Mouse (Mus musculus) MEL (cell line): ENCODE data around the gene Gpr137c. TPM values are rescaled to one million over a fixed set of nuclear protein-coding genes. Genes with fewer than 3 reads are reported as not detected.
A peak's percentile ranks its signal among the peaks of the same experiment; 100 is the strongest.

ENCODE experiments used
- DNase-seq: peaks from one replicate; pipeline ENCODE4 v3.0.0; 2011; ENCODE audit warnings: low read depth, low spot score
- H3K27ac ChIP-seq: 2 replicates; pipeline ENCODE4 v1.5.1; 2012; ENCODE audit warnings: low read depth, mild to moderate bottlenecking, control low read depth, low read length, moderate library complexity; ENCODE audit not compliant: control insufficient read depth
- H3K27me3 ChIP-seq, 2 experiments: fragments of 150-350 bp in 1 of 2; sonication (generic) in 1 of 2; 2 replicates each; pipeline ENCODE4 v1.6.1; 2012; ENCODE audit warnings: low read length in 2 of 2, mild to moderate bottlenecking in 2 of 2, improper control_type of control experiment in 1 of 2, moderate library complexity in 1 of 2; ENCODE audit not compliant: insufficient read depth in 2 of 2, control insufficient read depth in 1 of 2
- H3K36me3 ChIP-seq, 2 experiments: 2 replicates each; pipeline ENCODE4 v1.6.1; 2012 to 2014; ENCODE audit warnings: low read length in 2 of 2, improper control_type of control experiment in 1 of 2, inconsistent platforms in 1 of 2, mild to moderate bottlenecking in 1 of 2; ENCODE audit not compliant: insufficient read depth in 2 of 2, control insufficient read depth in 1 of 2
- H3K4me1 ChIP-seq, 2 experiments: fragments of 150-350 bp in 1 of 2; sonication (generic) in 1 of 2; 2 replicates each; pipeline ENCODE4 v1.6.1; 2012; ENCODE audit warnings: low read length in 2 of 2, improper control_type of control experiment in 1 of 2, mild to moderate bottlenecking in 1 of 2; ENCODE audit not compliant: insufficient read depth in 2 of 2, control insufficient read depth in 1 of 2
- H3K4me3 ChIP-seq, 2 experiments: fragments of 150-350 bp in 1 of 2; sonication (generic) in 1 of 2; 2 replicates each; pipeline ENCODE4 v1.5.1; 2012; ENCODE audit warnings: low read depth in 2 of 2, low read length in 2 of 2, mild to moderate bottlenecking in 2 of 2, moderate library complexity in 2 of 2, control low read depth in 1 of 2, improper control_type of control experiment in 1 of 2; ENCODE audit not compliant: control insufficient read depth in 1 of 2, insufficient read depth in 1 of 2
- H3K79me2 ChIP-seq: 2 replicates; pipeline ENCODE4 v1.6.1; 2012; ENCODE audit warnings: mild to moderate bottlenecking, low read length, moderate library complexity; ENCODE audit not compliant: control insufficient read depth, poor library complexity, insufficient read depth
- H3K9ac ChIP-seq: 2 replicates; pipeline ENCODE4 v1.6.1; 2012; ENCODE audit warnings: low read depth, mild to moderate bottlenecking, control low read depth, low read length, moderate library complexity; ENCODE audit not compliant: control insufficient read depth, poor library complexity, severe bottlenecking
- H3K9me3 ChIP-seq: fragments of 150-350 bp; sonication (generic); replicated peaks from 2 replicates; pipeline ENCODE4 v1.6.1; 2012; ENCODE audit warnings: mild to moderate bottlenecking, low read length, improper control_type of control experiment, moderate library complexity; ENCODE audit not compliant: insufficient read depth
- BHLHE40 ChIP-seq: IDR thresholded peaks from 2 replicates; pipeline ENCODE4 v1.6.1; 2012; ENCODE audit warnings: low read depth, mild to moderate bottlenecking, inconsistent platforms, low read length, improper control_type of control experiment, borderline replicate concordance
- E2F4 ChIP-seq: IDR thresholded peaks from 2 replicates; pipeline ENCODE4 v1.6.1; 2011; ENCODE audit warnings: low read depth, low read length, improper control_type of control experiment, borderline replicate concordance
- EP300 ChIP-seq, 2 experiments: IDR thresholded peaks; 2 replicates each; pipeline ENCODE4 v1.6.1; 2011; ENCODE audit warnings: improper control_type of control experiment in 2 of 2, low read length in 2 of 2, low read depth in 1 of 2, mild to moderate bottlenecking in 1 of 2
- ETS1 ChIP-seq: IDR thresholded peaks from 2 replicates; pipeline ENCODE4 v1.6.1; 2012; ENCODE audit warnings: low read depth, mild to moderate bottlenecking, inconsistent platforms, low read length, improper control_type of control experiment, moderate library complexity
- GATA1 ChIP-seq: IDR thresholded peaks from 2 replicates; pipeline ENCODE4 v1.6.1; 2011; ENCODE audit warnings: low read depth, low read length, improper control_type of control experiment
- JUND ChIP-seq: IDR thresholded peaks from 2 replicates; pipeline ENCODE4 v1.6.1; 2011; ENCODE audit warnings: low read depth, mild to moderate bottlenecking, improper control_type of control experiment, low read length
- KAT2A ChIP-seq: conservative IDR thresholded peaks from 2 replicates; pipeline ENCODE4 v1.6.1; 2012; ENCODE audit warnings: low read depth, low read length, improper control_type of control experiment, inconsistent platforms
- MAFK ChIP-seq: IDR thresholded peaks from 2 replicates; pipeline ENCODE4 v1.6.1; 2011; ENCODE audit warnings: low read depth, mild to moderate bottlenecking, low read length, improper control_type of control experiment, borderline replicate concordance
- MAZ ChIP-seq: IDR thresholded peaks from 2 replicates; pipeline ENCODE4 v1.6.1; 2012; ENCODE audit warnings: low read depth, mild to moderate bottlenecking, inconsistent platforms, low read length, improper control_type of control experiment
- NRF1 ChIP-seq: IDR thresholded peaks from 2 replicates; pipeline ENCODE4 v1.6.1; 2014; ENCODE audit warnings: low read depth, mild to moderate bottlenecking, inconsistent platforms, low read length, improper control_type of control experiment, moderate library complexity; ENCODE audit not compliant: poor library complexity, insufficient read depth, severe bottlenecking
- POLR2AphosphoS2 ChIP-seq: IDR thresholded peaks from 2 replicates; pipeline ENCODE4 v1.6.1; 2011; ENCODE audit warnings: low read length, improper control_type of control experiment
- SIN3A ChIP-seq: IDR thresholded peaks from 2 replicates; pipeline ENCODE4 v1.6.1; 2012; ENCODE audit warnings: low read length, improper control_type of control experiment, inconsistent platforms
- TBP ChIP-seq: IDR thresholded peaks from 2 replicates; pipeline ENCODE4 v1.8.0; 2011; ENCODE audit warnings: low read depth, low read length, improper control_type of control experiment
- TCF12 ChIP-seq: IDR thresholded peaks from 2 replicates; pipeline ENCODE4 v1.6.1; 2014; ENCODE audit warnings: low read depth, mild to moderate bottlenecking, inconsistent platforms, low read length, improper control_type of control experiment, moderate library complexity
- UBTF ChIP-seq: IDR thresholded peaks from 2 replicates; pipeline ENCODE4 v1.6.1; 2012; ENCODE audit warnings: low read depth, mild to moderate bottlenecking, inconsistent platforms, low read length, improper control_type of control experiment, moderate library complexity, borderline replicate concordance; ENCODE audit not compliant: insufficient read depth
- USF1 ChIP-seq: IDR thresholded peaks from 2 replicates; pipeline ENCODE4 v1.6.1; 2014; ENCODE audit warnings: low read depth, mild to moderate bottlenecking, inconsistent platforms, low read length, improper control_type of control experiment, moderate library complexity
- ZMIZ1 ChIP-seq: IDR thresholded peaks from 2 replicates; pipeline ENCODE4 v1.6.1; 2012; ENCODE audit warnings: low read depth, mild to moderate bottlenecking, inconsistent platforms, low read length, improper control_type of control experiment, moderate library complexity
- polyA plus RNA-seq, 2 experiments: library from polyadenylated mRNA; stranded (reverse) in 1 of 2; unstranded in 1 of 2; fragments of >175 nt in 1 of 2; fragments of >200 nt in 1 of 2; gene quantifications; 2 replicates each; pipeline versions ENCODE4 v1.2.1 to v1.2.4; 2012; ENCODE audit warnings: low replicate concordance in 2 of 2, low read depth in 1 of 2; ENCODE audit not compliant: insufficient read length in 2 of 2, insufficient read depth in 1 of 2, missing spikeins in 1 of 2
- total RNA-seq: library from RNA; depleted of rRNA; stranded (reverse); fragments of 300-350 nt; gene quantifications from 2 replicates; pipeline ENCODE4 v1.2.3, GENCODE M21; 2012

The Gpr137c gene
- total and polyA plus RNA-seq, 3 experiments = 0.01 TPM; not detected in 2

GRCm38 (mm10) chr14:45310101-45310500, 90.6 kb downstream of the Gpr137c start:
- Histone ChIP-seq H3K9me3 (no peaks in the 10 kb centered on the region), H3K4me3 (no peak overlapping the region), H3K27ac (no peak overlapping the region), H3K79me2 (peaks cover 70% of the 10 kb centered on the region), H3K36me3 (peaks cover 29 to 36% of the 10 kb centered on the region in 2 experiments), H3K27me3 (no peaks in the 10 kb centered on the region), H3K9ac (no peak overlapping the region), H3K4me1 (peaks cover 13 to 26% of the 10 kb centered on the region in 2 experiments)
- no peak for DNase-seq
- TF ChIP-seq TBP (no peak), KAT2A (no peak), NRF1 (no peak), EP300 (IDR thresholded peaks at IDR 0.05; ENCODE audit: low read depth in 1 of 2, low read length in 2 of 2) (no peak), POLR2AphosphoS2 (no peak), E2F4 (no peak), USF1 (no peak)

GRCm38 (mm10) chr14:45316927-45317326, 97.4 kb downstream of the Gpr137c start:
- Histone ChIP-seq H3K4me1 (peaks cover 27 to 28% of the 10 kb centered on the region in 2 experiments), H3K4me3 (peak overlapping the region; percentile 77 to 91), H3K9ac (peak overlapping the region; percentile 88), H3K36me3 (peaks cover 9 to 37% of the 10 kb centered on the region in 2 experiments), H3K79me2 (peaks cover 61% of the 10 kb centered on the region), H3K27me3 (no peaks in the 10 kb centered on the region), H3K27ac (peak overlapping the region; percentile 96), H3K9me3 (no peaks in the 10 kb centered on the region)
- TF ChIP-seq ZMIZ1 (no peak), TCF12 (no peak), MAFK (no peak), ETS1 (peak; percentile 55), EP300 (IDR thresholded peaks at IDR 0.05; ENCODE audit: low read depth in 1 of 2, low read length in 2 of 2) (peak; percentile 4 to 16; a peak in 1 of 4 replicates), GATA1 (peak; percentile 77), SIN3A (0 out of 2 replicates have a peak, but pooled peaks have one; percentile 49), MAZ (no peak), UBTF (no peak), E2F4 (no peak), JUND (no peak), BHLHE40 (no peak)
- DNase-seq = no peak
